Mouse (Mus musculus): ENCODE measurements around the gene Il4i1. TPM values are rescaled to one million over a fixed set of nuclear protein-coding genes. Genes with fewer than 3 reads are reported as not detected.

Gene Il4i1
- polyA plus RNA-seq, 1 experiment: 4.7 TPM

DNA sequence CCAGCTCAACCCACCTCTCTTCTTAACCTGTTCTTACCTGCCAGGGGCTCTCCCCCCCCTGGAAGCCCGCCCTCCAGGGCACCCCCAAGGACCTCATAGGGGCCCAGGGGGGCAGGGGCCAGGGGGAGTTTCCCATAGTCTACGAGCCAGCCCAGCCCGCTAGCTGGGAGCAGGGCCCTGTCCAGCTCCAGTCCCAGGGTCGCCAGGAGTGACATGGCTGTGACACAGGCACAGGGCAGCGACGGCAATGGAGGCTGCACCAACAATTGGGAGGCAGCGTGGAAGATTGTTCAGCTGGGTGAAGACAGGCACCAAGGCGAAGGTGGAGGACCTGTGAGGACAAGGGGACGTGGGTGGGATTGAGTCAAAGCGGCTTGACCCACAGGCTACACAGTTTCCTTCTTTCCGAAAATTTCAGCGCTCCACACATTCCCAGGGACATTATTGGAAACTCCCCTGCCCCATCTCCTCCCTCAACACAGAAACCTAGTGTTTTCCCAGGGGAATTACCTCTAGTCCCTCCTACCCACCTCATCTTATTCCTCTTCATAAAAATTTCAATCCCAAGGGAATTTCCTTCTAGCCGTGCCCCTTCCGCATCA is 1.1 kb upstream of the Il4i1 start:
- Histone ChIP-seq H3K36me3 (ENCODE audit: control insufficient read depth, insufficient read depth, low read length, poor library complexity, severe bottlenecking) (peaks cover 19% of the 10 kb centered on the region), H3K4me3 (ENCODE audit: low read depth, low read length) (peak overlapping the region; percentile 43), H3K9me3 (replicated peaks; ENCODE audit: control insufficient read depth, insufficient read depth, low read length, poor library complexity, severe bottlenecking) (no peaks in the 10 kb centered on the region), H3K4me1 (ENCODE audit: control insufficient read depth, insufficient read depth, low read length) (peaks cover 2% of the 10 kb centered on the region), H3K27me3 (ENCODE audit: control insufficient read depth, insufficient read depth, low read length, poor library complexity, severe bottlenecking) (no peaks in the 10 kb centered on the region; the same call in 1 of the 2 replicates), H3K27ac (ENCODE audit: insufficient read depth, low read length) (no peak overlapping the region), H3K9ac (ENCODE audit: low read depth, poor library complexity, severe bottlenecking) (peak overlapping the region; percentile 99)
- no peak for TF ChIP-seq EP300 (IDR thresholded peaks at IDR 0.05; ENCODE audit: insufficient read depth, low read depth, low read length)
- TF ChIP-seq CTCF (IDR thresholded peaks at IDR 0.05; ENCODE audit: low read depth, low read length): no peak
- no peak for TF ChIP-seq POLR2A (IDR thresholded peaks at IDR 0.05; ENCODE audit: insufficient read depth, low read length)

DNA sequence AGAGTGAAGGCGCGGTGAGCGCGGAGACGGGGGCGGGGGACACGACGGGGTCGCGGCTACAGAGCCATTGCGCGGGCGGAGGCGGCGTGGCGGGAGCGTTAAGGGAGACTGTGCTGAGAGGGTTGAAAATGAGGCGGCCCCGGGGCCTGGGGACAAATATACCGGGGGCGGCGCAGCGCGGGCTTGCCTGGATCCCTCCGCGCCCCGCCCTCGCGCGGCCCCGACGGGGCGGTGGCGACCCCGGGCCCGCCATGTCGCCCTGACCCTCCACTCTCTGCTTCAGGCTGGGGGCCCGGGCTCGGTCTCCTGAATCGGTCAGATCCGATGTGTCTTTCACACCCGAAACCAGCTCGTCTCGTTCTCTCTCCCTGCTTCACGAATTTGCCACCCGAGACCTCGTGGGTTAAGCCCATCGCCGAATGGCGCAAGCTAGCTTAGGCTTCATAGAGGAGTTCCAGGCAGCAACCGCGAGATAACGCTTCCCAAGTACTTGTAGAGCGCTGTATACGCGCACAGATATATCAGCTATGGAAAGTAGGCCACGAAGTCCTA is 359 bp downstream of the Il4i1 start, which contains the start of gene Atf5:
TSS of gene Atf5 (minus strand) at position 189 of the 552 bp plus-strand sequence.
- Histone ChIP-seq H3K9me3 (replicated peaks; ENCODE audit: control insufficient read depth, insufficient read depth, low read length, poor library complexity, severe bottlenecking) (no peaks in the 10 kb centered on the region), H3K4me1 (ENCODE audit: control insufficient read depth, insufficient read depth, low read length) (peaks cover 4% of the 10 kb centered on the region), H3K36me3 (ENCODE audit: control insufficient read depth, insufficient read depth, low read length, poor library complexity, severe bottlenecking) (peaks cover 27% of the 10 kb centered on the region), H3K9ac (ENCODE audit: low read depth, poor library complexity, severe bottlenecking) (peak within 1 kb of the TSS; percentile 99), H3K27ac (ENCODE audit: insufficient read depth, low read length) (peak within 1 kb of the TSS; percentile 83), H3K27me3 (ENCODE audit: control insufficient read depth, insufficient read depth, low read length, poor library complexity, severe bottlenecking) (no peaks in the 10 kb centered on the region), H3K4me3 (ENCODE audit: low read depth, low read length) (peak within 1 kb of the TSS; percentile 98)
- TF ChIP-seq EP300 (IDR thresholded peaks at IDR 0.05; ENCODE audit: insufficient read depth, low read depth, low read length) (no peak), CTCF (IDR thresholded peaks at IDR 0.05; ENCODE audit: low read depth, low read length) (no peak), POLR2A (IDR thresholded peaks at IDR 0.05; ENCODE audit: insufficient read depth, low read length) (no peak)

DNA sequence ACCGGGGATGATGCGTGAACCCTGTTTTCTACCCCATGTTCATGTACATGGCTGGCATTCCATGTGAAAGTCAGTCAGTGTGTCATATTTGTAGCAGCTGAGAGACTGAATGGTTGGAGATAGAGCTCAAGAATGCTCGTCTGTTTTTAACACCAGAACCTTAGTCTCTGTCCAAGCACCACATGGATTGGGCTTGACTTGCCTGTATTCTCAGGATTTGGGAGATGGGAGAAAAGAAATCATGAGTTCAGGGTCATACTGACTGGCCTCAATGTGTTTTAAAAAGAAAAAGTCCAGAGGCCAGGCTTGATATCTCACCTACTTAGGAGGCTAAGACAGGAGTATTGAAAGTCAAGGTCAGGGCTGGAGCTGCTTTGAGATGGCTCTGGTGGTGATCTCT is 1.3 kb downstream of the Il4i1 start:
- Histone ChIP-seq H3K27ac (ENCODE audit: insufficient read depth, low read length) (peak overlapping the region; percentile 83), H3K36me3 (ENCODE audit: control insufficient read depth, insufficient read depth, low read length, poor library complexity, severe bottlenecking) (peaks cover 30% of the 10 kb centered on the region), H3K27me3 (ENCODE audit: control insufficient read depth, insufficient read depth, low read length, poor library complexity, severe bottlenecking) (no peaks in the 10 kb centered on the region), H3K4me1 (ENCODE audit: control insufficient read depth, insufficient read depth, low read length) (peaks cover 4% of the 10 kb centered on the region), H3K4me3 (ENCODE audit: low read depth, low read length) (peak overlapping the region; percentile 98), H3K9ac (ENCODE audit: low read depth, poor library complexity, severe bottlenecking) (peak overlapping the region; percentile 99), H3K9me3 (replicated peaks; ENCODE audit: control insufficient read depth, insufficient read depth, low read length, poor library complexity, severe bottlenecking) (no peaks in the 10 kb centered on the region)
- TF ChIP-seq EP300 (IDR thresholded peaks at IDR 0.05; ENCODE audit: insufficient read depth, low read depth, low read length) (no peak), CTCF (IDR thresholded peaks at IDR 0.05; ENCODE audit: low read depth, low read length) (no peak)

DNA sequence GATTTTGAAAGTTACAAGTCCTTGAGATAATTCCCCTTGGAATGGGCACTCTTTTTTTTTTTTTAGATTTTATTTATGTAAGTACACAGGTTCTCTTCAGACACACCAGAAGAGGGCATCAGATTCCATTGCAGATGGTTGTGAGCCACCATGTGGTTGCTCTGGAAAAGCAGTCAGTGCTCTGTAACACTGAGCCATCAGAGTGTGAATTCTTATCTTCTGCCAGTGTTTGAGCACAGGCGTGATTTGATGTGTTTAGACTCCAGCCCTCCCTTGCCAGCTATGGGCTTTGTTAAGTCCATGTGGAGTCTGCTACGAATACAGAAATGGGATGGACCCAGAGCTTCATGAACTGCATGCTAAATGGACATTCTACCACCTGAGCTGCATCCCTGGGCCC is 2.0 kb downstream of the Il4i1 start:
- Histone ChIP-seq H3K27me3 (ENCODE audit: control insufficient read depth, insufficient read depth, low read length, poor library complexity, severe bottlenecking) (no peaks in the 10 kb centered on the region), H3K36me3 (ENCODE audit: control insufficient read depth, insufficient read depth, low read length, poor library complexity, severe bottlenecking) (peaks cover 30% of the 10 kb centered on the region), H3K27ac (ENCODE audit: insufficient read depth, low read length) (peak overlapping the region; percentile 84), H3K4me1 (ENCODE audit: control insufficient read depth, insufficient read depth, low read length) (peaks cover 4% of the 10 kb centered on the region), H3K4me3 (ENCODE audit: low read depth, low read length) (peak overlapping the region; percentile 98), H3K9ac (ENCODE audit: low read depth, poor library complexity, severe bottlenecking) (peak overlapping the region; percentile 99), H3K9me3 (replicated peaks; ENCODE audit: control insufficient read depth, insufficient read depth, low read length, poor library complexity, severe bottlenecking) (no peaks in the 10 kb centered on the region)
- no peak for TF ChIP-seq POLR2A (IDR thresholded peaks at IDR 0.05; ENCODE audit: insufficient read depth, low read length)
- TF ChIP-seq EP300 (IDR thresholded peaks at IDR 0.05; ENCODE audit: insufficient read depth, low read depth, low read length): no peak
- TF ChIP-seq CTCF (IDR thresholded peaks at IDR 0.05; ENCODE audit: low read depth, low read length): peak; percentile 17

DNA sequence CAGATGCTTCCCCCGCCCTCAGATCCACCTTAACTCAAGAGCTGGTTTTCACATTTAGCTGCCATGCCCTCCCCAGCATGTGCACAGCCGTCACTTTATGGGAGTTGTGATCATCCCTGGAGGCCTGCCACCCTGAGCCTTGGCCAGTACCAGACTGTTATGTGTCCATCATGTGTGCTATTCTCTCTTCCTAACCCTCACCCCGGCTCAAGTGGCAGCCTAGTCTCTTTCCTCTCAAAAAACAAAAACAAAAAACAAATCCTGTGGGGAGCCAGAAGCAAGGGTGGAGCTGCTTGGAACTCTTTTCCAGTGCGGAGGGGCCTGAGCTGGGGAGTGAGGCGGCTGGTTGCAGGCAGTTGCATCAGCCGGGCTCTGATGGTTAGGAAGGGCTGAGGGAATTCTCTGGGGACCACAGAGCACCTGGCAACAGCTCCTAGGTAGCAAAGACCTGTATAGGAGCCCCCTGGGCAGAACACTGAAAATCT is 2.6 kb downstream of the Il4i1 start:
- Histone ChIP-seq H3K9me3 (replicated peaks; ENCODE audit: control insufficient read depth, insufficient read depth, low read length, poor library complexity, severe bottlenecking) (no peaks in the 10 kb centered on the region), H3K27me3 (ENCODE audit: control insufficient read depth, insufficient read depth, low read length, poor library complexity, severe bottlenecking) (no peaks in the 10 kb centered on the region), H3K27ac (ENCODE audit: insufficient read depth, low read length) (peak overlapping the region; percentile 84), H3K36me3 (ENCODE audit: control insufficient read depth, insufficient read depth, low read length, poor library complexity, severe bottlenecking) (peaks cover 33% of the 10 kb centered on the region), H3K9ac (ENCODE audit: low read depth, poor library complexity, severe bottlenecking) (peak overlapping the region; percentile 99), H3K4me3 (ENCODE audit: low read depth, low read length) (peak overlapping the region; percentile 98), H3K4me1 (ENCODE audit: control insufficient read depth, insufficient read depth, low read length) (peaks cover 4% of the 10 kb centered on the region)
- peak; percentile 65; the same call in 1 of the 2 replicates for TF ChIP-seq EP300 (IDR thresholded peaks at IDR 0.05; ENCODE audit: insufficient read depth, low read depth, low read length)
- no peak for TF ChIP-seq POLR2A (IDR thresholded peaks at IDR 0.05; ENCODE audit: insufficient read depth, low read length)

DNA sequence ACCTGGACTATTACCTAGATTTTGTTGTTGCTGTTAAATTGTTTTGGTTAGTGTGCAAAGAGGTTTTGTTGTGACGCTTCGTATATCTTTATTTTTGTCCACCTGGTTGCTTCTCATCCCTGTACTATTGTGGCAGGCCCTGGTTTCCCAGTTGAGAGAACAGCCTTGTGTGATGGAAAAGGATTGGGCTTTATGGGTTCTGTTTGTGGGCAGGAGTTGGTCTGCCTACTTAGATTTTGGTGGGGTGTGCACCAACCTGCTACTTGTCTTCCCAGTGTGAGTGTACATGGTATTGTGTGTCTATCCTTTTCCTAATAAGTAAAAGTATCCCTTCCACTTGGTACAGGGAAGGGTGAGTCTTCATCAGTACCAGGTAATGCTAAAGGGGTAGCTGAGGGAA is 3.2 kb downstream of the Il4i1 start:
- H3K36me3 ChIP-seq (ENCODE audit: control insufficient read depth, insufficient read depth, low read length, poor library complexity, severe bottlenecking): peaks cover 34% of the 10 kb centered on the region
- peak overlapping the region; percentile 84 for H3K27ac ChIP-seq (ENCODE audit: insufficient read depth, low read length)
- peaks cover 4% of the 10 kb centered on the region for H3K4me1 ChIP-seq (ENCODE audit: control insufficient read depth, insufficient read depth, low read length)
- peak overlapping the region; percentile 98 for H3K4me3 ChIP-seq (ENCODE audit: low read depth, low read length)
- peak overlapping the region; percentile 99 for H3K9ac ChIP-seq (ENCODE audit: low read depth, poor library complexity, severe bottlenecking)
- H3K27me3 ChIP-seq (ENCODE audit: control insufficient read depth, insufficient read depth, low read length, poor library complexity, severe bottlenecking): no peaks in the 10 kb centered on the region
- no peaks in the 10 kb centered on the region for H3K9me3 ChIP-seq (replicated peaks; ENCODE audit: control insufficient read depth, insufficient read depth, low read length, poor library complexity, severe bottlenecking)
- TF ChIP-seq POLR2A (IDR thresholded peaks at IDR 0.05; ENCODE audit: insufficient read depth, low read length) (no peak), EP300 (IDR thresholded peaks at IDR 0.05; ENCODE audit: insufficient read depth, low read depth, low read length) (no peak), CTCF (IDR thresholded peaks at IDR 0.05; ENCODE audit: low read depth, low read length) (no peak)

All from ES-Bruce4 (cell line).